Mouse (Mus musculus): Measurements from ENCODE around the gene Klk6.

- TF ChIP-seq GATA1 (IDR thresholded peaks at IDR 0.05; ENCODE audit: borderline replicate concordance, low read length) (no peak), FLI1 (IDR thresholded peaks at IDR 0.05; ENCODE audit: low read length) (no peak)
Observed at GRCm38 (mm10) chr7:43841701-43842100, 17.4 kb downstream of the Klk6 start, which contains the start of gene Klk5.

Data from megakaryocyte, embryonic 14.5 days (primary cell).